Mouse (Mus musculus) kidney, postnatal 14 days (tissue): ENCODE measurements around the gene Gm5795.
"Not testable (repeated sequence)": the region's sequence is repeated elsewhere in the genome, so short reads cannot be mapped to it uniquely, and the experiment has no call there.

ENCODE experiments used
- DNase-seq: peaks from one replicate; pipeline ENCODE4 v3.0.0; 2022; ENCODE audit warnings: mixed read lengths

Gene Gm5795

DNA sequence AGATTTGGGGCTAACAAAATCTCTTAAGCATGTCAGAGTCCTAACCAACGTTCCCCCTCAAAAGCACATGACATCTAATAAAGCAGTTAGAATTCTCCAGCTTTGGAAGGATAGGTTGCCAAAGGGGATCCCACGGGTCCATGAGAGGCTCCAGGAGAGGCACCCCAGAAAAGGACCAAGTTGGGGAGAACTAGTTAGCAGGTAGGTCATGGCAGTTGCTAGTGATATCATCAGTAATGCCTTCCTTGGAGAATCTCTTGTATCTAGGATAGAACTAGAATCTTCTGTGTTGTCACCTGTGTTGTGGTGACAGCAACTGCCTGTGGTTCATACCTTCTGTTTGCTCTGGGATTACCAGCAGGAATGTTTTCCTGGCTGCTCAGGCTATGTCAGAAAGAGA lies at the start of gene Gm5795:
Gene Gm5795 (plus strand): TSS at position 301 of the 400 bp plus-strand sequence.
- not testable (repeated sequence) for DNase-seq

DNA sequence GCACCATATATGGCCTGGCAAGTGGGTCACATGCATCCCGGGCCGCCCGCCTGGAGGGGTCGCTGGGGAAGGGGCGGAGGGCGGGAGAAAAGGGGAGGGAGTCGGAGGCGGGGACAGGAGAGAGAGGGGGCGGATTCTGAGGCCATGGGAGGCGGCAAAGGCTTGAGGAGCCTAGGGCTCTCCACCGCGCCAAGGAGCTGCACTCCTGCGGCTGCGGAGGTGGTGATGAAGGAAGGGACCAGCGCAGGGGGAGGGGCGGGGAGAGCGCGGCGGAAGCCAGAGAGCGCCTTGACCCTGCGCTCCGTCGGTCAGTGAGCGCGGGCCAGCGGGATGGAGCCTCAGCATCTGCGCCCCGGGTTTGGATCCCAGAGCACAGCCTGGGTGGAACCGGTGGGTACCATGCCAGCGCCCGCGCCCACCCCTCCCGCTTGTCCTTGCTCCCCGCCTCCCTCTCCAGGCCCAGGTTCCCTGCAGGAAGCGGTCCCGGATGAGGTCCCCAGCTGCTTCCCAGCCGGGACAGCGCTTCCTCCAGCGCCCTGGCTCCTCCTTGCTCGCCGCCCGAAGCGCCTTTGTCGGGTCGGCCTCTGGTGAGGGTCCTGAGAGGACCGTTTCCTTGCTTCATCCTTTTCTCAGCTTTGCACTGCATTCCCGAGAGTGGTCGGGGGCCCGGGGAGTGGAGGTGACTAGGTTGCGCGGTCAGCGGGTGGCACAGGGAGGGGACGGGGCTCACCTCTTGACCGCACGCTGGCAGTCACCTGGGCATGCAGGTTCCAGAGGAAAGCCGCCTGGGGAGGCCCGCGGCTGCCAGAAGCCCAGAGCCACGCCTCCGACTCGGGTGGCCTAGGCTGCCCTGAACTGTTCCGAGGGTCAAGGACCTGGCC lies 20.5 kb downstream of the Gm5795 start, which contains the start of gene D830030K20Rik:
Gene D830030K20Rik (plus strand): TSS at position 217 of the 881 bp plus-strand sequence.
- DNase-seq: not testable (repeated sequence)

DNA sequence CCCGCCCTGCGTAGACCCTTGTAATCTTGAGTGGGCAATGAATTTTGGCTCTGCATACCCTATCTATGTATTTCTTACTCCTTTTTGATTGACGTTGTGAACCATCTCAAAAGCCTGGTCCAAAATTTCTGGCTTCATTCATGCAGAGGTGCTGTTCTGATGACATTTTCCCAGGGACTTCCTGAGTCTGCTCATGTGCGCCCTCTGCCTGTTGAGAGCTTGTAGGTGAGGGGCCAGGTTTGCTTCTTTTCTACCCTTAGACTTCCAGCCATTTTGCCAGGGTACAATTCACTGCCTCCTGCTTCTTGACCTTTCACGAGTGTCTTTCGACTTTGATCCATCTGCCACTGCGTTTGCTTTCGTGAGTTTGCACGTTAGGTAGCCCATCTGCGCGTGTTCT lies 21.3 kb downstream of the Gm5795 start:
- DNase-seq: not testable (repeated sequence)
